Mouse (Mus musculus): ENCODE measurements around the gene Ephb4. TPM values are rescaled to one million over a fixed set of nuclear protein-coding genes. Genes with fewer than 3 reads are reported as not detected.

The Ephb4 gene
- polyA plus RNA-seq, 1 experiment, result not detected

GRCm38 (mm10) chr5:137351394-137351793, 1.5 kb downstream of the Ephb4 start:
- Histone ChIP-seq H3K27me3 (replicated peaks) (peaks cover 77% of the 10 kb centered on the region), H3K4me3 (replicated peaks) (no peak overlapping the region), H3K9me3 (no peaks in the 10 kb centered on the region), H3K36me3 (replicated peaks; ENCODE audit: low read length) (no peaks in the 10 kb centered on the region), H3K4me1 (peaks cover 20% of the 10 kb centered on the region)
- TF ChIP-seq GATA1 (IDR thresholded peaks at IDR 0.05; ENCODE audit: borderline replicate concordance, low read length) (no peak), FLI1 (IDR thresholded peaks at IDR 0.05; ENCODE audit: low read length) (no peak)

- TF ChIP-seq FLI1 (IDR thresholded peaks at IDR 0.05; ENCODE audit: low read length) (no peak), GATA1 (IDR thresholded peaks at IDR 0.05; ENCODE audit: borderline replicate concordance, low read length) (no peak)
- H3K4me1 ChIP-seq, result peaks cover 20% of the 10 kb centered on the region
- peaks cover 76% of the 10 kb centered on the region for H3K27me3 ChIP-seq (replicated peaks)
- no peaks in the 10 kb centered on the region for H3K9me3 ChIP-seq
- no peak overlapping the region for H3K4me3 ChIP-seq (replicated peaks)
- H3K36me3 ChIP-seq (replicated peaks; ENCODE audit: low read length), result no peaks in the 10 kb centered on the region
Observed at GRCm38 (mm10) chr5:137352011-137352975, 2.4 kb downstream of the Ephb4 start.

- H3K9me3 ChIP-seq, result no peaks in the 10 kb centered on the region
- peaks cover 64% of the 10 kb centered on the region for H3K27me3 ChIP-seq (replicated peaks)
- H3K4me3 ChIP-seq (replicated peaks), result peak overlapping the region; percentile 25
- H3K36me3 ChIP-seq (replicated peaks; ENCODE audit: low read length), result no peaks in the 10 kb centered on the region
- H3K4me1 ChIP-seq, result peaks cover 12% of the 10 kb centered on the region; the same call in 1 of the 2 replicates
- TF ChIP-seq FLI1 (IDR thresholded peaks at IDR 0.05; ENCODE audit: low read length) (no peak), GATA1 (IDR thresholded peaks at IDR 0.05; ENCODE audit: borderline replicate concordance, low read length) (no peak)
Observed at GRCm38 (mm10) chr5:137354091-137354490, 4.2 kb downstream of the Ephb4 start.

- TF ChIP-seq GATA1 (IDR thresholded peaks at IDR 0.05; ENCODE audit: borderline replicate concordance, low read length) (no peak), FLI1 (IDR thresholded peaks at IDR 0.05; ENCODE audit: low read length) (no peak)
- H3K4me3 ChIP-seq (replicated peaks), result no peak overlapping the region
- peaks cover 34% of the 10 kb centered on the region for H3K27me3 ChIP-seq (replicated peaks)
- H3K9me3 ChIP-seq, result peaks cover 6% of the 10 kb centered on the region; the same call in 1 of the 2 replicates
- no peaks in the 10 kb centered on the region; the same call in 1 of the 2 replicates for H3K4me1 ChIP-seq
- no peaks in the 10 kb centered on the region for H3K36me3 ChIP-seq (replicated peaks; ENCODE audit: low read length)
Observed at GRCm38 (mm10) chr5:137358382-137358781, 8.5 kb downstream of the Ephb4 start.

GRCm38 (mm10) chr5:137369665-137370064, 19.8 kb downstream of the Ephb4 start:
- no peak overlapping the region for H3K4me3 ChIP-seq (replicated peaks)
- no peak for TF ChIP-seq FLI1 (IDR thresholded peaks at IDR 0.05; ENCODE audit: low read length)
- no peak for TF ChIP-seq GATA1 (IDR thresholded peaks at IDR 0.05; ENCODE audit: borderline replicate concordance, low read length)
- no peaks in the 10 kb centered on the region for H3K9me3 ChIP-seq
- peaks cover 6% of the 10 kb centered on the region; the same call in 1 of the 2 replicates for H3K4me1 ChIP-seq
- H3K36me3 ChIP-seq (replicated peaks; ENCODE audit: low read length), result no peaks in the 10 kb centered on the region
- H3K27me3 ChIP-seq (replicated peaks), result peaks cover 42% of the 10 kb centered on the region

- Histone ChIP-seq H3K4me3 (replicated peaks) (no peak overlapping the region), H3K27me3 (replicated peaks) (peaks cover 57% of the 10 kb centered on the region), H3K9me3 (no peaks in the 10 kb centered on the region), H3K4me1 (peaks cover 9% of the 10 kb centered on the region), H3K36me3 (replicated peaks; ENCODE audit: low read length) (no peaks in the 10 kb centered on the region)
- no peak for TF ChIP-seq FLI1 (IDR thresholded peaks at IDR 0.05; ENCODE audit: low read length)
- TF ChIP-seq GATA1 (IDR thresholded peaks at IDR 0.05; ENCODE audit: borderline replicate concordance, low read length), result no peak
Observed at GRCm38 (mm10) chr5:137373371-137373950, 23.6 kb downstream of the Ephb4 start.

GRCm38 (mm10) chr5:137374521-137375080, 24.7 kb downstream of the Ephb4 start:
- Histone ChIP-seq H3K9me3 (no peaks in the 10 kb centered on the region), H3K4me3 (replicated peaks) (no peak overlapping the region), H3K27me3 (replicated peaks) (peaks cover 53% of the 10 kb centered on the region), H3K36me3 (replicated peaks; ENCODE audit: low read length) (no peaks in the 10 kb centered on the region), H3K4me1 (peaks cover 9% of the 10 kb centered on the region)
- TF ChIP-seq FLI1 (IDR thresholded peaks at IDR 0.05; ENCODE audit: low read length), result no peak
- no peak for TF ChIP-seq GATA1 (IDR thresholded peaks at IDR 0.05; ENCODE audit: borderline replicate concordance, low read length)

GRCm38 (mm10) chr5:137375627-137376026, 25.7 kb downstream of the Ephb4 start:
- H3K9me3 ChIP-seq, result no peaks in the 10 kb centered on the region
- peaks cover 49% of the 10 kb centered on the region for H3K27me3 ChIP-seq (replicated peaks)
- no peak for TF ChIP-seq GATA1 (IDR thresholded peaks at IDR 0.05; ENCODE audit: borderline replicate concordance, low read length)
- TF ChIP-seq FLI1 (IDR thresholded peaks at IDR 0.05; ENCODE audit: low read length), result no peak
- H3K4me1 ChIP-seq, result peaks cover 7% of the 10 kb centered on the region
- H3K4me3 ChIP-seq (replicated peaks), result no peak overlapping the region
- no peaks in the 10 kb centered on the region for H3K36me3 ChIP-seq (replicated peaks; ENCODE audit: low read length)

- H3K9me3 ChIP-seq, result no peaks in the 10 kb centered on the region
- H3K36me3 ChIP-seq (replicated peaks; ENCODE audit: low read length), result no peaks in the 10 kb centered on the region
- H3K27me3 ChIP-seq (replicated peaks), result peaks cover 44% of the 10 kb centered on the region
- TF ChIP-seq FLI1 (IDR thresholded peaks at IDR 0.05; ENCODE audit: low read length) (no peak), GATA1 (IDR thresholded peaks at IDR 0.05; ENCODE audit: borderline replicate concordance, low read length) (no peak)
- H3K4me3 ChIP-seq (replicated peaks), result no peak overlapping the region
- peaks cover 4% of the 10 kb centered on the region for H3K4me1 ChIP-seq
Observed at GRCm38 (mm10) chr5:137376198-137376597, 26.3 kb downstream of the Ephb4 start.
